Mouse (Mus musculus): ENCODE results near the gene Vstm4. TPM values are rescaled to one million over a fixed set of nuclear protein-coding genes. Genes with fewer than 3 reads are reported as not detected.

The Vstm4 gene
- total RNA-seq, 2 experiments from 2014 or later, result 4.7 to 5.0 TPM

GRCm38 (mm10) chr14:32858941-32859510, 2.5 kb downstream of the Vstm4 start:
- DNase-seq (ENCODE audit: low spot score in 2 of 2), result no peak

- no peak for DNase-seq (ENCODE audit: low spot score in 2 of 2)
Observed at GRCm38 (mm10) chr14:32859831-32860569, 3.4 kb downstream of the Vstm4 start.

- DNase-seq (ENCODE audit: low spot score in 2 of 2), result no peak
Observed at GRCm38 (mm10) chr14:32861149-32861581, 4.6 kb downstream of the Vstm4 start.

- no peak for DNase-seq (ENCODE audit: low spot score in 2 of 2)
Observed at GRCm38 (mm10) chr14:32861656-32862055, 5.1 kb downstream of the Vstm4 start.

GRCm38 (mm10) chr14:32865331-32865730, 8.8 kb downstream of the Vstm4 start:
- DNase-seq (ENCODE audit: low spot score in 2 of 2), result no peak

GRCm38 (mm10) chr14:32871963-32872362, 15.4 kb downstream of the Vstm4 start:
- no peak for DNase-seq (ENCODE audit: low spot score in 2 of 2)

- DNase-seq (ENCODE audit: low spot score in 2 of 2), result no peak
Observed at GRCm38 (mm10) chr14:32877549-32877948, 21.0 kb downstream of the Vstm4 start.

GRCm38 (mm10) chr14:32880332-32880731, 23.8 kb downstream of the Vstm4 start:
- no peak for DNase-seq (ENCODE audit: low spot score in 2 of 2)

GRCm38 (mm10) chr14:32881693-32882092, 25.1 kb downstream of the Vstm4 start:
- DNase-seq (ENCODE audit: low spot score in 2 of 2), result no peak

- peak; percentile 23 to 51 for DNase-seq (ENCODE audit: low spot score in 2 of 2)
Observed at GRCm38 (mm10) chr14:32888876-32889674, 32.5 kb downstream of the Vstm4 start.

GRCm38 (mm10) chr14:32894341-32894853, 37.8 kb downstream of the Vstm4 start:
- peak; percentile 19 to 26 for DNase-seq (ENCODE audit: low spot score in 2 of 2)

- no peak for DNase-seq (ENCODE audit: low spot score in 2 of 2)
Observed at GRCm38 (mm10) chr14:32894878-32895277, 38.3 kb downstream of the Vstm4 start.

- DNase-seq (ENCODE audit: low spot score in 2 of 2), result peak; percentile 53 to 78
Observed at GRCm38 (mm10) chr14:32896896-32897295, 40.3 kb downstream of the Vstm4 start.

- no peak for DNase-seq (ENCODE audit: low spot score in 2 of 2)
Observed at GRCm38 (mm10) chr14:32903203-32903602, 46.6 kb downstream of the Vstm4 start.

- DNase-seq (ENCODE audit: low spot score in 2 of 2), result peak in 1 of 2 experiments; percentile 39
Observed at GRCm38 (mm10) chr14:32906545-32906944, 50.0 kb downstream of the Vstm4 start.

- peak in 1 of 2 experiments; percentile 18 for DNase-seq (ENCODE audit: low spot score in 2 of 2)
Observed at GRCm38 (mm10) chr14:32909112-32909511, 52.6 kb downstream of the Vstm4 start.

GRCm38 (mm10) chr14:32911187-32911586, 54.6 kb downstream of the Vstm4 start:
- no peak for DNase-seq (ENCODE audit: low spot score in 2 of 2)

GRCm38 (mm10) chr14:32915360-32915759, 58.8 kb downstream of the Vstm4 start:
- DNase-seq (ENCODE audit: low spot score in 2 of 2), result no peak

- DNase-seq (ENCODE audit: low spot score in 2 of 2), result no peak
Observed at GRCm38 (mm10) chr14:32917919-32918318, 61.4 kb downstream of the Vstm4 start.

GRCm38 (mm10) chr14:32923871-32924270, 67.3 kb downstream of the Vstm4 start:
- no peak for DNase-seq (ENCODE audit: low spot score in 2 of 2)

- no peak for DNase-seq (ENCODE audit: low spot score in 2 of 2)
Observed at GRCm38 (mm10) chr14:32931709-32932108, 75.2 kb downstream of the Vstm4 start.

- no peak for DNase-seq (ENCODE audit: low spot score in 2 of 2)
Observed at GRCm38 (mm10) chr14:32932220-32932619, 75.7 kb downstream of the Vstm4 start.
